Mouse (Mus musculus): ENCODE results near the gene Psma7. TPM values are rescaled to one million over a fixed set of nuclear protein-coding genes. Genes with fewer than 3 reads are reported as not detected.

The Psma7 gene
- polyA plus RNA-seq, 1 experiment from 2014 or later: 452 TPM

DNA sequence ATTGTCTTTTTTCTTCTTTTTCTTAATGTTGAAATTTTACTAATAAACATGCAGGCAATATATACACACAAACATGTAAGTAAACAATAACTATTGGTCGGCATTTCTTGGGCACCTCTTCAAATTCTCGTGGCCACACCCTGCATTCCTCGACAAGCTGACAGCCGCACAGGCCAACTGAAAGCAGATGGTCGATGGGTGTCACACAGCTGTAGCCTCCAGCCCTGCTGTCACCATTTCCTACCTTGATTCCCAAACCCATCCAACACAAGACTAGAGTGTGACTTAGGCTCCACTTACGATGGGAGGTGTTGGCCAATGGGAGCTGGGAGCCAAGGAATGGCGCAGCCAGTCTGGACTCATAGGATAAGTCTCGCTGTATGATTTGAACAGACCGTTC lies 40.6 kb downstream of the Psma7 start:
- no peaks in the 10 kb centered on the region for H3K36me3 ChIP-seq
- 75% methylated on average over 9 of the region's 9 CpGs for WGBS
- no peak overlapping the region for H3K9ac ChIP-seq
- H3K27ac ChIP-seq (ENCODE audit: poor library complexity, severe bottlenecking): no peak overlapping the region
- H3K27me3 ChIP-seq (replicated peaks): peaks cover 12% of the 10 kb centered on the region
- ATAC-seq (ENCODE audit: insufficient number of reproducible peaks, low FRiP score): no peak
- H3K4me1 ChIP-seq (replicated peaks): no peaks in the 10 kb centered on the region
- no peaks in the 10 kb centered on the region for H3K9me3 ChIP-seq (replicated peaks)
- H3K4me2 ChIP-seq: no peak overlapping the region
- no peak overlapping the region for H3K4me3 ChIP-seq

DNA sequence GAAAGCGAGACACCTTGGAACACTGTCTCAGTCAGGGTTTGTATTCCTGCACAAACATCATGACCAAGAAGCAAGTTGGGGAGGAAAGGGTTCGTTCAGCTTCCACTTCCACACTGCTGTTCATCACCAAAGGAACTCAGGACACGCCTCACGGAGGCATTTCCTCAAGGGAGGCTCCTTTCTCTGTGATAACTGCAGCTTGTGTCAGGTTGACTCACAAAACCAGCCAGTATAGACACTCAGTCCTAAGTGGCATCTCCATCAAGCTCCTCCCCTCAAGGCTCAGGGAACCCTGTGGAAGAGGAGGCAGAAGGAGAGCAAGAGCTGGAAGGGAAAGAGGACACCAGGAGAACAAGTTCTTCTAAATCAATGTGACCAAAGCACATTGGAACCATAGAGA lies 43.8 kb downstream of the Psma7 start:
- no peaks in the 10 kb centered on the region for H3K36me3 ChIP-seq
- no peak overlapping the region for H3K27ac ChIP-seq (ENCODE audit: poor library complexity, severe bottlenecking)
- H3K4me2 ChIP-seq: no peak overlapping the region
- no peaks in the 10 kb centered on the region for H3K9me3 ChIP-seq (replicated peaks)
- H3K4me1 ChIP-seq (replicated peaks): no peaks in the 10 kb centered on the region
- H3K9ac ChIP-seq: no peak overlapping the region
- H3K4me3 ChIP-seq: no peak overlapping the region
- no peak for ATAC-seq (ENCODE audit: insufficient number of reproducible peaks, low FRiP score)
- no peaks in the 10 kb centered on the region for H3K27me3 ChIP-seq (replicated peaks)
- WGBS: 56% methylated on average over 4 of the region's 4 CpGs

DNA sequence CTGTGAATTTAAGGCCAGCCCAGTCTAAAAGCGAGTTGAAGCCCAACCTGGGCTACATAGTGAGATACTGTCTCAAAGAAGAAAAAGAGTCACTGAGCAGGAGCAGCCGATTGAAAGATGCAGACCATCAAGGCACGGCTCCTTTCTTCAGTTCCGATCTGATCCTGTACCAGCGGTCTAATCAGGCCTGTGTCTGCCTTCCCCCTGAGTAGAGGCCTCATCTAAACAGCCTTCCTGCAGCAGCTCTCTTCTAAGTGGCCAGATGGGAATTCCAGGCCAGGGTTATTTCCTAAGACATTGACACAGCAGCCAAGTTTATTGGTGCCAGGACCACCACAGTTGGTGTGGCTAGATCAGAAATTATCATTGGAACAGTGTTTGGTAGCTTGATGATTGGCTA lies 49.2 kb downstream of the Psma7 start:
- WGBS: 74% methylated on average over 5 of the region's 5 CpGs
- no peaks in the 10 kb centered on the region for H3K9me3 ChIP-seq (replicated peaks)
- ATAC-seq (ENCODE audit: insufficient number of reproducible peaks, low FRiP score): no peak

GRCm38 (mm10) chr2:179989098-179989497 lies 53.1 kb downstream of the Psma7 start:
- H3K4me3 ChIP-seq: no peak overlapping the region
- no peak overlapping the region for H3K9ac ChIP-seq
- ATAC-seq (ENCODE audit: insufficient number of reproducible peaks, low FRiP score): no peak
- no peaks in the 10 kb centered on the region for H3K36me3 ChIP-seq
- no peaks in the 10 kb centered on the region for H3K9me3 ChIP-seq (replicated peaks)
- H3K4me2 ChIP-seq: no peak overlapping the region
- no peak overlapping the region for H3K27ac ChIP-seq (ENCODE audit: poor library complexity, severe bottlenecking)
- WGBS: 69% methylated on average over 1 of the region's 1 CpGs
- H3K4me1 ChIP-seq (replicated peaks): peaks cover 24% of the 10 kb centered on the region
- 0 out of 2 replicates have a peak, but pooled peaks cover 3% of the 10 kb centered on the region for H3K27me3 ChIP-seq (replicated peaks)

More for the DNA sequence above, 49.2 kb downstream of the Psma7 start:
- H3K36me3 ChIP-seq: no peaks in the 10 kb centered on the region
- no peaks in the 10 kb centered on the region for H3K27me3 ChIP-seq (replicated peaks)
- no peak overlapping the region for H3K4me3 ChIP-seq
- H3K27ac ChIP-seq (ENCODE audit: poor library complexity, severe bottlenecking): no peak overlapping the region
- H3K4me2 ChIP-seq: no peak overlapping the region
- H3K9ac ChIP-seq: no peak overlapping the region
- H3K4me1 ChIP-seq (replicated peaks): peaks cover 5% of the 10 kb centered on the region

- WGBS: 69% methylated on average over 10 of the region's 10 CpGs
- H3K9ac ChIP-seq: no peak overlapping the region
- no peak overlapping the region for H3K4me2 ChIP-seq
- H3K27ac ChIP-seq (ENCODE audit: poor library complexity, severe bottlenecking): no peak overlapping the region
- H3K27me3 ChIP-seq (replicated peaks): peaks cover 7% of the 10 kb centered on the region; the same call in 1 of the 2 replicates
- no peaks in the 10 kb centered on the region for H3K36me3 ChIP-seq
- H3K4me3 ChIP-seq: no peak overlapping the region
- no peaks in the 10 kb centered on the region for H3K9me3 ChIP-seq (replicated peaks)
- ATAC-seq (ENCODE audit: insufficient number of reproducible peaks, low FRiP score): no peak
- peaks cover 27% of the 10 kb centered on the region for H3K4me1 ChIP-seq (replicated peaks)
Observed at GRCm38 (mm10) chr2:179986437-179987022, 55.7 kb downstream of the Psma7 start.

Other genes starting within 250 kb of the Psma7 start
- gene Taf4, start 65.8 kb downstream of the Psma7 start, polyA plus RNA-seq (2016; fragmentation: Nextera tagmentation; extraction: Ambion mirVana): 2.4 and 2.7 TPM in 2 replicates
- 4.8 and 6.9 TPM in 2 replicates for gene Lsm14b, start 17.4 kb downstream of the Psma7 start, polyA plus RNA-seq (2016; fragmentation: Nextera tagmentation; extraction: Ambion mirVana)
- gene Ss18l1, start 76 bp upstream of the Psma7 start, polyA plus RNA-seq (2016; fragmentation: Nextera tagmentation; extraction: Ambion mirVana): 4.2 and 4.3 TPM in 2 replicates
- gene Mtg2, start 28.2 kb upstream of the Psma7 start, polyA plus RNA-seq (2016; fragmentation: Nextera tagmentation; extraction: Ambion mirVana): 23.7 and 24.4 TPM in 2 replicates
- gene Hrh3, start 62.1 kb upstream of the Psma7 start, polyA plus RNA-seq (2016; fragmentation: Nextera tagmentation; extraction: Ambion mirVana): not detected in 2 replicates
- gene Osbpl2, start 76.9 kb upstream of the Psma7 start, polyA plus RNA-seq (2016; fragmentation: Nextera tagmentation; extraction: Ambion mirVana): 37.2 and 37.5 TPM in 2 replicates
- gene Adrm1, start 129.1 kb upstream of the Psma7 start, polyA plus RNA-seq (2016; fragmentation: Nextera tagmentation; extraction: Ambion mirVana): 150 and 154 TPM in 2 replicates
- gene Lama5, start 183.4 kb upstream of the Psma7 start, polyA plus RNA-seq (2016; fragmentation: Nextera tagmentation; extraction: Ambion mirVana): 31.7 and 38.1 TPM in 2 replicates
- gene Rps21, start 214.9 kb upstream of the Psma7 start, polyA plus RNA-seq (2016; fragmentation: Nextera tagmentation; extraction: Ambion mirVana): 336 and 349 TPM in 2 replicates
- 15.8 and 16.2 TPM in 2 replicates for gene Cables2, start 231.1 kb upstream of the Psma7 start, polyA plus RNA-seq (2016; fragmentation: Nextera tagmentation; extraction: Ambion mirVana)
- gene Rbbp8nl, start 247.4 kb upstream of the Psma7 start, polyA plus RNA-seq (2016; fragmentation: Nextera tagmentation; extraction: Ambion mirVana): not detected in 2 replicates